ENCODE assay signal across 29 mouse cellular contexts in genomic region chr7:114439726-114440125, GRCm38 (mm10). TPM values are rescaled to one million over a fixed set of nuclear protein-coding genes. Genes with fewer than 3 reads are reported as not detected.
A peak's percentile ranks its signal among the peaks of the same experiment; 100 is the strongest.
DNase-seq lines count a peak whose midpoint lies in the region; ATAC-seq and TF ChIP-seq lines count a peak whose summit lies in the region.
"Had no signal": no experiment of that assay in that cellular context is flagged by ENCODE, and none has a peak within 500 bp of the region (broad histone marks: within the 10 kb centered on the region; RNA-seq: fewer than 3 reads in every experiment).

No protein-coding gene starts in this region.

- peak; percentile 80 for ATAC-seq in megakaryocyte, adult 5-6 weeks (ENCODE audit: poor library complexity, severe bottlenecking)
- no peak for ATAC-seq in intestine, postnatal 0 days
- ATAC-seq: forebrain, embryonic 16.5 days; hindbrain, postnatal 0 days; intestine, embryonic 16.5 days had no signal

- peak overlapping the region; percentile 56 for H3K4me2 ChIP-seq in CH12.LX (ENCODE audit: insufficient read depth, low read depth, poor library complexity, severe bottlenecking)
- no peak overlapping the region; the same call in 1 of the 2 replicates for H3K4me2 ChIP-seq in intestine, postnatal 0 days (replicated peaks; ENCODE audit: low read depth)
- H3K4me2 ChIP-seq: hindbrain, embryonic 12.5 days; limb, embryonic 12.5 days; liver, embryonic 13.5 days; midbrain, embryonic 12.5 days; neural tube, embryonic 15.5 days had no signal

- peak; percentile 65 for DNase-seq in A20 (ENCODE audit: low read depth, low spot score)
- no peak for DNase-seq in CH12.LX (ENCODE audit: extremely low read depth)
- DNase-seq in naive thymus-derived CD4-positive, alpha-beta T cell, adult 2 months (ENCODE audit: low read depth) = peak; percentile 36
- DNase-seq in T-cell, adult 2 months (ENCODE audit: low spot score) = no peak
- DNase-seq in gastrocnemius, adult 18-20 months (ENCODE audit: low spot score) = no peak
- DNase-seq: adrenal gland, postnatal 14 days; cerebellum, adult 18-20 months; cerebellum, postnatal 10 days; kidney, adult 9 months; kidney, postnatal 10 days; liver, embryonic 13.5 days; lung, adult 2 months; lung, postnatal 10 days; right cerebral cortex, postnatal 25 days; spleen, adult 18-20 months; thymus, adult 2 months; thymus, postnatal 4 days had no signal

- dilution Hi-C loops in CH12.LX (cut with MboI; ENCODE audit: extremely low pct_ligation_motif_present, extremely low pct_unique_long_range_greater_than_20kb, low sequenced_read_pairs) = no loop called here

- TF ChIP-seq POLR2A in CH12.LX (IDR thresholded peaks at IDR 0.05; ENCODE audit: low read depth, low read length) = no peak

- no peak for TF ChIP-seq RAD21 in CH12.LX (IDR thresholded peaks at IDR 0.05; ENCODE audit: low read depth, low read length)

- peak overlapping the region in 1 of 3 experiments; percentile 20 for H3K4me3 ChIP-seq in CH12.LX (replicated peaks in 1 of 3; ENCODE audit: low read depth in 2 of 3, low read length in 2 of 3, poor library complexity in 1 of 3)
- H3K4me3 ChIP-seq in intestine, postnatal 0 days (ENCODE audit: low read depth, low read length) = no peak overlapping the region
- H3K4me3 ChIP-seq: erythroblast, embryonic 14.5 days; hindbrain, embryonic 12.5 days; left cerebral cortex, adult 2 months; limb, embryonic 12.5 days; liver, embryonic 13.5 days; midbrain, embryonic 12.5 days; neural tube, embryonic 15.5 days had no signal

- H3K36me3 ChIP-seq in CH12.LX (replicated peaks in 1 of 2; ENCODE audit: control insufficient read depth in 1 of 2, insufficient read depth in 1 of 2, low read length in 1 of 2) = peaks cover 0 to 2% of the 10 kb centered on the region in 2 experiments
- no peaks in the 10 kb centered on the region for H3K36me3 ChIP-seq in intestine, postnatal 0 days (ENCODE audit: control insufficient read depth, insufficient read depth)
- H3K36me3 ChIP-seq: hindbrain, embryonic 12.5 days; limb, embryonic 12.5 days; liver, embryonic 13.5 days; midbrain, embryonic 12.5 days; neural tube, embryonic 15.5 days had no signal

- H3K9ac ChIP-seq in CH12.LX (ENCODE audit: insufficient read depth, low read depth) = peak overlapping the region; percentile 60; the same call in 1 of the 2 replicates
- no peak overlapping the region for H3K9ac ChIP-seq in intestine, postnatal 0 days (ENCODE audit: low read depth, low read length)
- H3K9ac ChIP-seq: hindbrain, embryonic 12.5 days; limb, embryonic 12.5 days; liver, embryonic 13.5 days; midbrain, embryonic 12.5 days; neural tube, embryonic 15.5 days had no signal

- 26% methylated on average over 1 of the region's 1 CpGs for WGBS in intestine, postnatal 0 days

- TF ChIP-seq CTCF in CH12.LX (conservative IDR thresholded peaks at IDR 0.05 in 1 of 2, IDR thresholded peaks at IDR 0.05 in 1 of 2; ENCODE audit: low read depth in 2 of 2, low read length in 2 of 2) = no peak
- TF ChIP-seq CTCF in intestine, postnatal 0 days (IDR thresholded peaks at IDR 0.05; ENCODE audit: low read depth) = no peak

- H3K79me2 ChIP-seq in CH12.LX (replicated peaks; ENCODE audit: control insufficient read depth, extremely low read depth, insufficient read depth, poor library complexity, severe bottlenecking) = peaks cover 38% of the 10 kb centered on the region

- H3K27ac ChIP-seq in CH12.LX (ENCODE audit: insufficient read depth, low read depth) = no peak overlapping the region
- H3K27ac ChIP-seq in intestine, postnatal 0 days (ENCODE audit: low read depth, low read length) = no peak overlapping the region
- H3K27ac ChIP-seq: hindbrain, embryonic 12.5 days; hindbrain, postnatal 0 days; left cerebral cortex, adult 2 months; limb, embryonic 12.5 days; liver, embryonic 13.5 days; midbrain, embryonic 12.5 days; neural tube, embryonic 15.5 days; stomach, postnatal 0 days had no signal

- H3K27me3 ChIP-seq in CH12.LX (replicated peaks) = no peaks in the 10 kb centered on the region
- H3K27me3 ChIP-seq in intestine, postnatal 0 days (replicated peaks; ENCODE audit: control insufficient read depth, insufficient read depth, low read length) = no peaks in the 10 kb centered on the region
- H3K27me3 ChIP-seq: hindbrain, embryonic 12.5 days; limb, embryonic 12.5 days; liver, embryonic 13.5 days; midbrain, embryonic 12.5 days; neural tube, embryonic 15.5 days had no signal

- TF ChIP-seq EP300 in CH12.LX (IDR thresholded peaks at IDR 0.05; ENCODE audit: low read length) = peak; percentile 66

- in situ Hi-C loops in CH12.LX (cut with MboI; ENCODE audit: low pct_ligation_motif_present, low pct_unique_long_range_greater_than_20kb, low sequenced_read_pairs) = no loop called here

- H3K4me1 ChIP-seq in CH12.LX (ENCODE audit: control insufficient read depth in 1 of 2, insufficient read depth in 2 of 2) = peaks cover 4 to 43% of the 10 kb centered on the region in 2 experiments; a peak in 3 of 4 replicates
- H3K4me1 ChIP-seq in intestine, postnatal 0 days (replicated peaks; ENCODE audit: control insufficient read depth, insufficient read depth, low read length) = no peaks in the 10 kb centered on the region
- H3K4me1 ChIP-seq: hindbrain, embryonic 12.5 days; limb, embryonic 12.5 days; liver, embryonic 13.5 days; midbrain, embryonic 12.5 days; neural tube, embryonic 15.5 days had no signal

- H3K9me3 ChIP-seq in CH12.LX (replicated peaks; ENCODE audit: low read length) = no peaks in the 10 kb centered on the region
- no peaks in the 10 kb centered on the region for H3K9me3 ChIP-seq in intestine, postnatal 0 days (ENCODE audit: control insufficient read depth)
- H3K9me3 ChIP-seq: hindbrain, embryonic 12.5 days; limb, embryonic 12.5 days; liver, embryonic 13.5 days; midbrain, embryonic 12.5 days; neural tube, embryonic 15.5 days had no signal

TF ChIP-seq in CH12.LX, 34 proteins besides CTCF, POLR2A, EP300 and RAD21:
- TF ChIP-seq ZNF384 (IDR thresholded peaks at IDR 0.05; ENCODE audit: low read depth, low read length) (no peak), KAT2A (IDR thresholded peaks at IDR 0.05; ENCODE audit: insufficient replicate concordance, low read length) (no peak), CHD2 (IDR thresholded peaks at IDR 0.05; ENCODE audit: low read length) (no peak), USF1 (IDR thresholded peaks at IDR 0.05; ENCODE audit: low read depth, low read length) (no peak), MEF2A (IDR thresholded peaks at IDR 0.05; ENCODE audit: borderline replicate concordance, low read depth, low read length) (no peak), ETS1 (conservative IDR thresholded peaks at IDR 0.05; ENCODE audit: low read depth, low read length) (peak; percentile 42), POLR2AphosphoS2 (IDR thresholded peaks at IDR 0.05; ENCODE audit: low read depth, low read length) (no peak), MXI1 (IDR thresholded peaks at IDR 0.05; ENCODE audit: low read depth, low read length) (no peak), IRF4 (IDR thresholded peaks at IDR 0.05; ENCODE audit: low read depth, low read length) (peak; percentile 79), ZMIZ1 (IDR thresholded peaks at IDR 0.05; ENCODE audit: low read depth, low read length) (no peak), SIN3A (IDR thresholded peaks at IDR 0.05; ENCODE audit: low read length) (no peak), TCF12 (IDR thresholded peaks at IDR 0.05; ENCODE audit: low read depth, low read length) (no peak), JUND (conservative IDR thresholded peaks at IDR 0.05; ENCODE audit: low read depth, low read length) (no peak), NRF1 (IDR thresholded peaks at IDR 0.05; ENCODE audit: low read depth, low read length) (no peak), ZKSCAN1 (IDR thresholded peaks at IDR 0.05; ENCODE audit: borderline replicate concordance, low read depth, low read length) (no peak), GABPA (IDR thresholded peaks at IDR 0.05; ENCODE audit: insufficient replicate concordance, low read depth, low read length) (no peak), MAZ (IDR thresholded peaks at IDR 0.05; ENCODE audit: low read depth, low read length) (no peak), JUN (IDR thresholded peaks at IDR 0.05; ENCODE audit: insufficient read depth, low read depth, low read length) (no peak), MAFK (IDR thresholded peaks at IDR 0.05; ENCODE audit: insufficient replicate concordance, low read length) (no peak), MAX (IDR thresholded peaks at IDR 0.05; ENCODE audit: low read length) (no peak), ZC3H11A (IDR thresholded peaks at IDR 0.05; ENCODE audit: low read depth, low read length) (no peak), SMC3 (IDR thresholded peaks at IDR 0.05; ENCODE audit: low read depth, low read length) (no peak), UBTF (IDR thresholded peaks at IDR 0.05; ENCODE audit: low read depth, low read length) (no peak), PAX5 (IDR thresholded peaks at IDR 0.05; ENCODE audit: low read length) (no peak), NELFE (IDR thresholded peaks at IDR 0.05; ENCODE audit: low read depth, low read length) (no peak), CHD1 (IDR thresholded peaks at IDR 0.05; ENCODE audit: low read depth, low read length) (peak; percentile 63; the same call in 1 of the 2 replicates), BHLHE40 (IDR thresholded peaks at IDR 0.05; ENCODE audit: low read depth, low read length) (peak; percentile 32; the same call in 1 of the 2 replicates)

RNA-seq across cellular contexts. Expression of gene Pde3b, which starts 24.6 kb away (rescaled TPM):
- 24.1 and 26.0 TPM in 2 replicates for total RNA-seq in CH12.LX (2012; rRNA removed)
- 40.0 and 40.8 TPM in 2 replicates for total RNA-seq in CH12.LX (2014; rRNA removed)
- polyA plus RNA-seq in CH12.LX (2012; ENCODE audit: insufficient read length, low read depth) = 14.1 and 17.9 TPM in 2 replicates
- 10.4 and 11.9 TPM in 2 replicates for total RNA-seq in megakaryocyte, adult 5-6 weeks (2015)
- total RNA-seq in megakaryocyte, adult 5-6 weeks (2017) = 14.1 and 25.3 TPM in 2 replicates
- polyA plus RNA-seq in intestine, postnatal 0 days (2015; fragmentation: Nextera tagmentation; extraction: Ambion mirVana) = 1.7 and 2.1 TPM in 2 replicates
- total RNA-seq in gastrocnemius, adult 18-20 months (2021) = 1 to 10 TPM; 3.6 to 4.5 TPM

Comparison
In these comparisons a context has a peak if more than half of its experiments do, and no peak if none do; other contexts are left out.
1. DNase-seq: peak in A20 (single experiment) and naive thymus-derived CD4-positive, alpha-beta T cell, adult 2 months (single experiment); none in CH12.LX (single experiment), T-cell, adult 2 months (single experiment) and gastrocnemius, adult 18-20 months (single experiment).